Mouse (Mus musculus): ENCODE results near the gene Hps6. TPM values are rescaled to one million over a fixed set of nuclear protein-coding genes. Genes with fewer than 3 reads are reported as not detected.

The Hps6 gene
- polyA plus RNA-seq, 1 experiment from 2014 or later, result 4.0 TPM

Other genes starting within 250 kb of the Hps6 start
- 115 and 123 TPM in 2 replicates for gene Mgea5, start 219.7 kb upstream of the Hps6 start, polyA plus RNA-seq (2016; fragmentation: Nextera tagmentation; extraction: Ambion mirVana)
- 1.2 and 1.9 TPM in 2 replicates for gene Kcnip2, start 187.4 kb upstream of the Hps6 start, polyA plus RNA-seq (2016; fragmentation: Nextera tagmentation; extraction: Ambion mirVana)
- gene Armh3, start 5.0 kb upstream of the Hps6 start, polyA plus RNA-seq (2016; fragmentation: Nextera tagmentation; extraction: Ambion mirVana), result 20.9 and 22.6 TPM in 2 replicates
- 30.0 and 32.2 TPM in 2 replicates for gene Pprc1, start 41.4 kb downstream of the Hps6 start, polyA plus RNA-seq (2016; fragmentation: Nextera tagmentation; extraction: Ambion mirVana)
- 126 and 134 TPM in 2 replicates for gene Ldb1, start 41.7 kb downstream of the Hps6 start, polyA plus RNA-seq (2016; fragmentation: Nextera tagmentation; extraction: Ambion mirVana)
- gene Nolc1, start 72.4 kb downstream of the Hps6 start, polyA plus RNA-seq (2016; fragmentation: Nextera tagmentation; extraction: Ambion mirVana), result 103 and 109 TPM in 2 replicates
- 0.24 and 0.39 TPM in 2 replicates for gene Elovl3, start 128.4 kb downstream of the Hps6 start, polyA plus RNA-seq (2016; fragmentation: Nextera tagmentation; extraction: Ambion mirVana)
- 4.0 and 4.2 TPM in 2 replicates for gene Pitx3, start 144.8 kb downstream of the Hps6 start, polyA plus RNA-seq (2016; fragmentation: Nextera tagmentation; extraction: Ambion mirVana)
- gene Gbf1, start 149.0 kb downstream of the Hps6 start, polyA plus RNA-seq (2016; fragmentation: Nextera tagmentation; extraction: Ambion mirVana), result 69.9 and 74.9 TPM in 2 replicates

All from midbrain, embryonic 12.5 days (tissue).